Comparison of ENCODE assay signal across 32 mouse cellular contexts in genomic region chr5:17359394-17359999, GRCm38 (mm10). TPM values are rescaled to one million over a fixed set of nuclear protein-coding genes. Genes with fewer than 3 reads are reported as not detected.
DNase-seq lines count a peak whose midpoint lies in the region; ATAC-seq and TF ChIP-seq lines count a peak whose summit lies in the region.
"Had no signal": no experiment of that assay in that cellular context is flagged by ENCODE, and none has a peak within 500 bp of the region (broad histone marks: within the 10 kb centered on the region; RNA-seq: fewer than 3 reads in every experiment).

No protein-coding gene starts in this region.

- H3K4me2 ChIP-seq in intestine, embryonic 16.5 days (ENCODE audit: low read depth, low read length): no peak overlapping the region
- H3K4me2 ChIP-seq: embryonic facial prominence, embryonic 13.5 days; embryonic facial prominence, embryonic 15.5 days; forebrain, embryonic 13.5 days; forebrain, embryonic 15.5 days had no signal

- H3K9ac ChIP-seq in intestine, embryonic 16.5 days (ENCODE audit: low read depth, low read length): no peak overlapping the region
- H3K9ac ChIP-seq: embryonic facial prominence, embryonic 13.5 days; embryonic facial prominence, embryonic 15.5 days; forebrain, embryonic 13.5 days; forebrain, embryonic 15.5 days; forebrain, postnatal 0 days had no signal

- ATAC-seq in intestine, embryonic 16.5 days: peak; percentile 86
- ATAC-seq in megakaryocyte progenitor cell, adult 5-6 weeks (replicated peaks; ENCODE audit: poor library complexity): no peak
- ATAC-seq in activated CD4-positive, CD25-positive, alpha-beta regulatory T cell, adult 4 months: no peak
- ATAC-seq: CD4-positive, CD25-positive, alpha-beta regulatory T cell, adult 4 months; forebrain, embryonic 13.5 days; forebrain, embryonic 15.5 days; forebrain, postnatal 0 days had no signal

- peaks cover 7% of the 10 kb centered on the region for H3K4me1 ChIP-seq in embryonic fibroblast, embryonic 13.5 days (ENCODE audit: control insufficient read depth, insufficient read depth, low read length)
- no peaks in the 10 kb centered on the region for H3K4me1 ChIP-seq in intestine, embryonic 16.5 days (ENCODE audit: control insufficient read depth, insufficient read depth, low read length)
- H3K4me1 ChIP-seq: embryonic facial prominence, embryonic 13.5 days; embryonic facial prominence, embryonic 15.5 days; forebrain, embryonic 13.5 days; forebrain, embryonic 15.5 days had no signal

- TF ChIP-seq CTCF in embryonic fibroblast, embryonic 13.5 days (IDR thresholded peaks at IDR 0.05; ENCODE audit: borderline replicate concordance, insufficient read depth, low read length): no peak

- no peaks in the 10 kb centered on the region for H3K36me3 ChIP-seq in intestine, embryonic 16.5 days (ENCODE audit: control insufficient read depth, insufficient read depth, low read length)
- H3K36me3 ChIP-seq: embryonic facial prominence, embryonic 13.5 days; embryonic facial prominence, embryonic 15.5 days; forebrain, embryonic 15.5 days; G1E had no signal

- no peaks in the 10 kb centered on the region for H3K9me3 ChIP-seq in intestine, embryonic 16.5 days (ENCODE audit: control insufficient read depth, low read length)
- H3K9me3 ChIP-seq: embryonic facial prominence, embryonic 13.5 days; embryonic facial prominence, embryonic 15.5 days; forebrain, embryonic 13.5 days; forebrain, embryonic 15.5 days; G1E had no signal

- no peak overlapping the region for H3K4me3 ChIP-seq in embryonic fibroblast, embryonic 13.5 days (ENCODE audit: insufficient read depth, low read length)
- H3K4me3 ChIP-seq in intestine, embryonic 16.5 days (ENCODE audit: low read length): no peak overlapping the region
- H3K4me3 ChIP-seq: embryonic facial prominence, embryonic 13.5 days; embryonic facial prominence, embryonic 15.5 days; forebrain, embryonic 13.5 days; forebrain, embryonic 15.5 days had no signal

- no peaks in the 10 kb centered on the region for H3K27me3 ChIP-seq in intestine, embryonic 16.5 days (replicated peaks; ENCODE audit: control insufficient read depth, insufficient read depth, low read length)
- H3K27me3 ChIP-seq: CH12.LX; embryonic facial prominence, embryonic 13.5 days; embryonic facial prominence, embryonic 15.5 days; forebrain, embryonic 13.5 days; forebrain, embryonic 15.5 days had no signal

- peak; percentile 12 for DNase-seq in Muller cell, postnatal 12 days (ENCODE audit: inconsistent ontology term)
- peak; percentile 37 for DNase-seq in large intestine, adult 2 months (ENCODE audit: low read depth, low spot score)
- DNase-seq in right cerebral cortex, postnatal 25 days: no peak
- no peak for DNase-seq in frontal cortex, postnatal 36 days (ENCODE audit: low spot score in 2 of 2)
- DNase-seq: adrenal gland, adult 2 months; adrenal gland, postnatal 10 days; adrenal gland, postnatal 25 days; B cell, adult 2 months; cerebellum, adult 11 months; cerebellum, adult 18-20 months; cerebellum, adult 8-10 months; cerebellum, adult 9-11 months; cerebellum, postnatal 14 days; cerebellum, postnatal 36 days; embryo, embryonic 11 days; forebrain, postnatal 0 days had no signal

- H3K27ac ChIP-seq in embryonic fibroblast, embryonic 13.5 days (ENCODE audit: insufficient read depth, low read length): peak overlapping the region; percentile 78
- peak overlapping the region; percentile 41; the same call in 1 of the 2 replicates for H3K27ac ChIP-seq in intestine, embryonic 16.5 days (ENCODE audit: low read length)
- H3K27ac ChIP-seq: embryonic facial prominence, embryonic 13.5 days; embryonic facial prominence, embryonic 15.5 days; forebrain, embryonic 13.5 days; forebrain, embryonic 15.5 days had no signal

- no peak for TF ChIP-seq POLR2A in embryonic fibroblast, embryonic 13.5 days (IDR thresholded peaks at IDR 0.05; ENCODE audit: low read depth, low read length)

RNA-seq across cellular contexts. Expression of gene Speer4f2, which starts 13.5 kb away (rescaled TPM):
- polyA plus RNA-seq in embryonic fibroblast, embryonic 13.5 days (2011; ENCODE audit: insufficient read length, low read depth, missing spikeins): not detected in 2 replicates
- polyA plus RNA-seq in intestine, embryonic 16.5 days (2015; fragmentation: Nextera tagmentation; extraction: Ambion mirVana): not detected in 2 replicates
- polyA plus RNA-seq in large intestine, adult 2 months (2012; rRNA removed): not detected in 2 replicates
- not detected in 2 replicates for total RNA-seq in megakaryocyte progenitor cell, adult 5-6 weeks (2015)
- total RNA-seq in megakaryocyte progenitor cell, adult 5-6 weeks (2017): not detected in 2 replicates
- not detected for polyA plus RNA-seq in activated CD4-positive, CD25-positive, alpha-beta regulatory T cell, adult 4 months (2017; shearing (Covaris generic))
- total RNA-seq: adrenal gland, adult 2 months; adrenal gland, postnatal 10 days; adrenal gland, postnatal 25 days; adrenal gland, postnatal 4 days; CH12.LX; common myeloid progenitor, adult 5-6 weeks; forebrain, postnatal 0 days; G1E had no signal
- polyA plus RNA-seq: adrenal gland, adult 2 months; brain, embryonic 14.5 days; CD4-positive, CD25-positive, alpha-beta regulatory T cell, adult 4 months; embryonic facial prominence, embryonic 11.5 days; embryonic facial prominence, embryonic 13.5 days; embryonic facial prominence, embryonic 15.5 days; forebrain, embryonic 11.5 days; forebrain, embryonic 13.5 days; forebrain, embryonic 15.5 days; forebrain, postnatal 0 days; G1E had no signal

Comparison
In these comparisons a context has a peak if more than half of its experiments do, and no peak if none do; other contexts are left out.
1. DNase-seq: peak in Muller cell, postnatal 12 days (single experiment) and large intestine, adult 2 months (single experiment); none in right cerebral cortex, postnatal 25 days (single experiment) and frontal cortex, postnatal 36 days (0 of 2).